In the genomic region with DNA sequence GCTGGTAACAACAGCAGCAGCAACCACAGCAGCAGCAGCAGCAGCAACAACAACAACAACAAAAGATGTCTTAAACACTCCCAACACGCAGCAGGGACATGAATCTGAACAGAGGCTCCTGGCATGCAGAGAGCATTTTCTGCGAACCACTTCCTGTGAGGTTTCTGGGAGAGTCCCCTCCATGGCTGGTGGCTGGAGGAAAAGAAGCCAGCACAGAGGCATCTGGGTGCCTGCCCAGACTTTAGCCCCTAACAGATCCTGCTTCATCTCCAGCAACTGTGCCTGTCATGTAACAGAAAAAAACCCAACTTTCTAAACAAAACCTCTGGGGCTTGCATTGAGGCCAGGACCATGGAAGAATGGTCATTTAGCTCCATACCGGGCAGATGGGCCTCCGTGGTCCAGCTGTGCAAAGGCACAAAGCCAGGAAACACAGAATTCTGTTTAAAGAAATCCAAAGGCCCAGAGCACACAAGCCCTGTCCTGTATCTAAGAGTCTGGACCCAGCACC, we compare ENCODE assay signal across 8 mouse cellular contexts. TPM values are rescaled to one million over a fixed set of nuclear protein-coding genes. Genes with fewer than 3 reads are reported as not detected.
DNase-seq lines count a peak whose midpoint lies in the region; ATAC-seq and TF ChIP-seq lines count a peak whose summit lies in the region.

No protein-coding gene starts in this region.

- no peak for TF ChIP-seq POLR2A in lung, adult 2 months (IDR thresholded peaks at IDR 0.05; ENCODE audit: borderline replicate concordance, extremely low read depth, low read depth, low read length)

- H3K4me3 ChIP-seq in lung, embryonic 14.5 days (ENCODE audit: low read depth, low read length): no peak overlapping the region
- no peak overlapping the region for H3K4me3 ChIP-seq in lung, adult 2 months (replicated peaks; ENCODE audit: extremely low read depth, low read depth, low read length)
- H3K4me3 ChIP-seq in hindbrain, postnatal 0 days (ENCODE audit: low read length): no peak overlapping the region

- peak; percentile 90 for DNase-seq in lung, embryonic 14.5 days
- DNase-seq in lung, adult 2 months: no peak
- DNase-seq in gastrocnemius, postnatal 10 days: peak; percentile 52
- peak; percentile 70 for DNase-seq in hindbrain, postnatal 0 days (ENCODE audit: low spot score)
- peak; percentile 62 for DNase-seq in lung, postnatal 25 days (ENCODE audit: low spot score)
- DNase-seq in left cerebral cortex, postnatal 25 days (ENCODE audit: low spot score in 2 of 2): no peak
- no peak for DNase-seq in thymus, postnatal 36 days
- DNase-seq in adrenal gland, postnatal 4 days (ENCODE audit: low spot score in 2 of 2): no peak

- ATAC-seq in lung, embryonic 14.5 days (ENCODE audit: insufficient read depth): peak; percentile 83
- ATAC-seq in hindbrain, postnatal 0 days: peak; percentile 81

- peaks cover 33% of the 10 kb centered on the region for H3K4me1 ChIP-seq in lung, embryonic 14.5 days (ENCODE audit: insufficient read depth)
- H3K4me1 ChIP-seq in lung, adult 2 months (ENCODE audit: control insufficient read depth, insufficient read depth, low read length): peaks cover 56% of the 10 kb centered on the region
- peaks cover 14% of the 10 kb centered on the region for H3K4me1 ChIP-seq in hindbrain, postnatal 0 days (ENCODE audit: insufficient read depth, low read length)

- intact Hi-C loops in left cerebral cortex, postnatal 25 days (cut with DNase I): loop anchor here (5.0 kb wide), 1 partner anchor 34 kb away; a partner anchor contains a TSS

- H3K27me3 ChIP-seq in lung, embryonic 14.5 days (ENCODE audit: insufficient read depth, low read length): no peaks in the 10 kb centered on the region
- H3K27me3 ChIP-seq in hindbrain, postnatal 0 days (ENCODE audit: insufficient read depth, low read length): no peaks in the 10 kb centered on the region

- no peak for TF ChIP-seq CTCF in lung, embryonic 14.5 days (IDR thresholded peaks at IDR 0.05; ENCODE audit: low read depth)
- TF ChIP-seq CTCF in lung, adult 2 months (IDR thresholded peaks at IDR 0.05; ENCODE audit: insufficient read depth, low read length): no peak
- TF ChIP-seq CTCF in hindbrain, postnatal 0 days (IDR thresholded peaks at IDR 0.05; ENCODE audit: low read depth): no peak

- H3K27ac ChIP-seq in lung, embryonic 14.5 days (ENCODE audit: low read depth): peak overlapping the region; percentile 94
- H3K27ac ChIP-seq in hindbrain, postnatal 0 days: peak overlapping the region; percentile 74

- H3K9me3 ChIP-seq in lung, embryonic 14.5 days (ENCODE audit: low read depth, low read length): no peaks in the 10 kb centered on the region
- H3K9me3 ChIP-seq in hindbrain, postnatal 0 days (ENCODE audit: low read length): no peaks in the 10 kb centered on the region

- 0 out of 2 replicates have a peak, but pooled peaks cover 3% of the 10 kb centered on the region for H3K36me3 ChIP-seq in lung, embryonic 14.5 days (ENCODE audit: insufficient read depth)
- no peaks in the 10 kb centered on the region for H3K36me3 ChIP-seq in hindbrain, postnatal 0 days (ENCODE audit: insufficient read depth, low read length)

- H3K4me2 ChIP-seq in lung, embryonic 14.5 days: peak overlapping the region; percentile 27; the same call in 1 of the 2 replicates
- no peak overlapping the region for H3K4me2 ChIP-seq in hindbrain, postnatal 0 days (ENCODE audit: low read depth, low read length)

- 22% methylated on average over 4 of the region's 4 CpGs for WGBS in lung, embryonic 14.5 days
- 18% methylated on average over 4 of the region's 4 CpGs for WGBS in lung, adult 2 months
- 26% methylated on average over 4 of the region's 4 CpGs for WGBS in hindbrain, postnatal 0 days

- peak overlapping the region; percentile 20; the same call in 1 of the 2 replicates for H3K9ac ChIP-seq in lung, embryonic 14.5 days
- H3K9ac ChIP-seq in hindbrain, postnatal 0 days (replicated peaks; ENCODE audit: low read length): no peak overlapping the region

RNA-seq across cellular contexts. Expression of a gene that starts 34.4 kb away (rescaled TPM):
- polyA plus RNA-seq in lung, embryonic 14.5 days (2014; fragmentation: Nextera tagmentation; extraction: Ambion mirVana): 103 and 111 TPM in 2 replicates
- polyA plus RNA-seq in lung, adult 2 months (2012; rRNA removed): 219 and 237 TPM in 2 replicates
- 100 to 1,000 TPM; 340 to 382 TPM for total RNA-seq in gastrocnemius, postnatal 10 days (2021)
- 76.6 and 95.8 TPM in 2 replicates for total RNA-seq in hindbrain, postnatal 0 days (2014; rRNA removed)
- 26.5 and 27.8 TPM in 2 replicates for polyA plus RNA-seq in hindbrain, postnatal 0 days (2015; fragmentation: Nextera tagmentation; extraction: Ambion mirVana)
- total RNA-seq in left cerebral cortex, postnatal 25 days (2021): 10 to 100 TPM; 47.5 to 52.4 TPM
- total RNA-seq in adrenal gland, postnatal 4 days (2021): 100 to 1,000 TPM; 299 to 331 TPM

RNA-seq across cellular contexts. Expression of a gene that starts 34.5 kb away (rescaled TPM):
- polyA plus RNA-seq in lung, embryonic 14.5 days (2014; fragmentation: Nextera tagmentation; extraction: Ambion mirVana): 372 and 389 TPM in 2 replicates
- polyA plus RNA-seq in lung, adult 2 months (2012; rRNA removed): 556 and 580 TPM in 2 replicates
- 100 to 1,000 TPM; 741 to 775 TPM for total RNA-seq in gastrocnemius, postnatal 10 days (2021)
- total RNA-seq in hindbrain, postnatal 0 days (2014; rRNA removed): 203 and 254 TPM in 2 replicates
- 46.4 and 55.6 TPM in 2 replicates for polyA plus RNA-seq in hindbrain, postnatal 0 days (2015; fragmentation: Nextera tagmentation; extraction: Ambion mirVana)
- total RNA-seq in left cerebral cortex, postnatal 25 days (2021): 10 to 100 TPM; 55.5 to 63.1 TPM
- 100 to 1,000 TPM; 580 to 619 TPM for total RNA-seq in adrenal gland, postnatal 4 days (2021)

Comparison
In these comparisons a context has a peak if more than half of its experiments do, and no peak if none do; other contexts are left out.
1. DNase-seq: peak in lung, embryonic 14.5 days (single experiment), gastrocnemius, postnatal 10 days (single experiment), hindbrain, postnatal 0 days (single experiment) and lung, postnatal 25 days (single experiment); none in lung, adult 2 months (single experiment), left cerebral cortex, postnatal 25 days (0 of 2), thymus, postnatal 36 days (0 of 2) and adrenal gland, postnatal 4 days (0 of 2).